Mouse (Mus musculus) stomach, embryonic 14.5 days (tissue): ENCODE data around the gene Phykpl. TPM values are rescaled to one million over a fixed set of nuclear protein-coding genes. Genes with fewer than 3 reads are reported as not detected.

Experiments
- ATAC-seq: fragments of 200-750 bp; cut with Nextera tagmentation; 2 replicates; pipeline ENCODE4 v1.8.0; 2017; ENCODE audit warnings: low read depth, moderate TSS enrichment; ENCODE audit not compliant: insufficient number of reproducible peaks, insufficient read depth, low FRiP score
- H3K27ac ChIP-seq: fragments of 300-500 bp; sonication (generic); 2 replicates; pipeline ENCODE4 v1.5.1; 2014; ENCODE audit warnings: mild to moderate bottlenecking, low read length, moderate library complexity, mixed read lengths
- H3K27me3 ChIP-seq: fragments of 300-500 bp; sonication (generic); 2 replicates; pipeline ENCODE4 v1.6.1; 2014; ENCODE audit warnings: low read length, control low read depth, mixed read lengths; ENCODE audit not compliant: control insufficient read depth, insufficient read depth
- H3K36me3 ChIP-seq: fragments of 300-500 bp; sonication (generic); 2 replicates; pipeline ENCODE4 v1.6.1; 2014; ENCODE audit warnings: mild to moderate bottlenecking, control low read depth, low read length, moderate library complexity, mixed read lengths; ENCODE audit not compliant: control insufficient read depth, insufficient read depth
- H3K4me1 ChIP-seq: fragments of 300-500 bp; sonication (generic); 2 replicates; pipeline ENCODE4 v1.6.1; 2014; ENCODE audit warnings: low read length, control low read depth, mixed read lengths; ENCODE audit not compliant: control insufficient read depth, insufficient read depth
- H3K4me2 ChIP-seq: fragments of 300-500 bp; sonication (generic); replicated peaks from 2 replicates; pipeline ENCODE4 v1.6.1; 2014; ENCODE audit warnings: low read depth, low read length, control low read depth
- H3K4me3 ChIP-seq: fragments of 300-500 bp; sonication (generic); 2 replicates; pipeline ENCODE4 v1.5.1; 2014; ENCODE audit warnings: low read depth, low read length, control low read depth
- H3K9ac ChIP-seq: fragments of 300-500 bp; sonication (generic); replicated peaks from 2 replicates; pipeline ENCODE4 v1.6.1; 2014; ENCODE audit warnings: low read depth, mild to moderate bottlenecking, control low read depth, low read length, moderate library complexity, mixed read lengths
- H3K9me3 ChIP-seq: fragments of 300-500 bp; sonication (generic); 2 replicates; pipeline ENCODE4 v1.6.1; 2016; ENCODE audit warnings: low read depth, low read length, control low read depth; ENCODE audit not compliant: control insufficient read depth
- whole genome bisulfite sequencing: fragments of 180-500 bp; shearing (Covaris S2); extraction: QIAGEN DNeasy Blood & Tissue Kit; methylation state at CpG from one replicate; pipeline ENCODE4 v1.1.7; 2014; 5-methylcytosine and 5-hydroxymethylcytosine counted together
- polyA plus RNA-seq: library from polyadenylated mRNA; unstranded; fragments of >200 nt; fragmentation: Nextera tagmentation; extraction: Ambion mirVana; gene quantifications from 2 replicates; pipeline ENCODE4 v1.2.1, GENCODE M21; 2014

Phykpl gene
- polyA plus RNA-seq, 1 experiment from 2014 or later = 19.0 TPM

- no peak for ATAC-seq
- H3K4me1 ChIP-seq = peaks cover 7% of the 10 kb centered on the region
- H3K9ac ChIP-seq = no peak overlapping the region
- H3K27ac ChIP-seq = no peak overlapping the region
- no peak overlapping the region for H3K4me3 ChIP-seq
- H3K36me3 ChIP-seq = no peaks in the 10 kb centered on the region
- H3K4me2 ChIP-seq = no peak overlapping the region
- no peaks in the 10 kb centered on the region for H3K27me3 ChIP-seq
- no peaks in the 10 kb centered on the region for H3K9me3 ChIP-seq
- 87% methylated on average over 6 of the region's 6 CpGs for WGBS
These were observed 69.2 kb downstream of the Phykpl start for GRCm38 (mm10) chr11:51653736-51654135.

Other genes with a start within 250 kb of the Phykpl start
- 474 and 532 TPM in 2 replicates for gene Hnrnpab, start 22.1 kb downstream of the Phykpl start, polyA plus RNA-seq
- gene Nhp2, start 35.0 kb downstream of the Phykpl start, polyA plus RNA-seq = 159 and 174 TPM in 2 replicates
- 42.6 and 47.8 TPM in 2 replicates for gene Rmnd5b, start 51.1 kb downstream of the Phykpl start, polyA plus RNA-seq
- gene N4bp3, start 66.1 kb downstream of the Phykpl start, polyA plus RNA-seq = 12.7 and 13.4 TPM in 2 replicates
- gene D930048N14Rik, start 66.2 kb downstream of the Phykpl start, polyA plus RNA-seq = 5.2 and 6.3 TPM in 2 replicates
- 78.1 and 89.0 TPM in 2 replicates for gene 0610009B22Rik, start 104.1 kb downstream of the Phykpl start, polyA plus RNA-seq
- 19.0 and 19.7 TPM in 2 replicates for gene Sec24a, start 178.9 kb downstream of the Phykpl start, polyA plus RNA-seq
- 109 and 111 TPM in 2 replicates for gene Sar1b, start 178.9 kb downstream of the Phykpl start, polyA plus RNA-seq